Mouse (Mus musculus) thymus, adult 2 months (tissue): ENCODE results near the gene Hsd17b13.

ENCODE experiments used
- CTCF ChIP-seq: fragments of 200-500 bp; IDR thresholded peaks from 2 replicates; pipeline ENCODE4 v1.5.1; 2012; ENCODE audit warnings: mild to moderate bottlenecking, control low read depth, low read length, moderate library complexity, borderline replicate concordance; ENCODE audit not compliant: control insufficient read depth, poor library complexity, insufficient read depth; ENCODE audit errors: extremely low read depth
- POLR2A ChIP-seq: fragments of 200-500 bp; IDR thresholded peaks from 2 replicates; pipeline ENCODE4 v1.6.1; 2012; ENCODE audit warnings: mild to moderate bottlenecking, low read length, control low read depth, moderate library complexity; ENCODE audit not compliant: control insufficient read depth, poor library complexity, insufficient read depth; ENCODE audit errors: extremely low read depth

- TF ChIP-seq CTCF: no peak
- no peak for TF ChIP-seq POLR2A
Measured at GRCm38 (mm10) chr5:103977907-103978570, 829 bp upstream of the Hsd17b13 start.
